10 mouse cellular contexts compared by ENCODE assay signal in genomic region chr7:63926492-63926891, GRCm38 (mm10). TPM values are rescaled to one million over a fixed set of nuclear protein-coding genes. Genes with fewer than 3 reads are reported as not detected.
DNase-seq lines count a peak whose midpoint lies in the region; ATAC-seq and TF ChIP-seq lines count a peak whose summit lies in the region.
"Had no signal": no experiment of that assay in that cellular context is flagged by ENCODE, and none has a peak within 500 bp of the region (broad histone marks: within the 10 kb centered on the region; RNA-seq: fewer than 3 reads in every experiment).

No protein-coding gene starts in this region.

- 87% methylated on average over 3 of the region's 3 CpGs for WGBS in hindbrain, embryonic 13.5 days
- 78% methylated on average over 3 of the region's 3 CpGs for WGBS in hindbrain, embryonic 14.5 days
- 89% methylated on average over 3 of the region's 3 CpGs for WGBS in lung, embryonic 16.5 days

- H3K4me2 ChIP-seq in hindbrain, embryonic 13.5 days, result no peak overlapping the region
- no peak overlapping the region for H3K4me2 ChIP-seq in hindbrain, embryonic 14.5 days (replicated peaks)
- H3K4me2 ChIP-seq in lung, embryonic 16.5 days (ENCODE audit: low read depth, low read length), result no peak overlapping the region
- H3K4me2 ChIP-seq in myocyte (ENCODE audit: low read depth), result peak overlapping the region; percentile 86

- H3K27me3 ChIP-seq in hindbrain, embryonic 13.5 days, result no peaks in the 10 kb centered on the region
- no peaks in the 10 kb centered on the region for H3K27me3 ChIP-seq in hindbrain, embryonic 14.5 days (ENCODE audit: control insufficient read depth, insufficient read depth, low read length)
- H3K27me3 ChIP-seq in lung, embryonic 16.5 days (ENCODE audit: control insufficient read depth, insufficient read depth, low read depth, low read length), result no peaks in the 10 kb centered on the region
- no peaks in the 10 kb centered on the region for H3K27me3 ChIP-seq in myocyte (ENCODE audit: control insufficient read depth, insufficient read depth, insufficient read length)

- no peak overlapping the region for H3ac ChIP-seq in myocyte (ENCODE audit: control insufficient read depth, insufficient read length)

- H3K27ac ChIP-seq in hindbrain, embryonic 13.5 days, result peak overlapping the region; percentile 49; the same call in 1 of the 2 replicates
- H3K27ac ChIP-seq in hindbrain, embryonic 14.5 days, result no peak overlapping the region
- peak overlapping the region; percentile 32 for H3K27ac ChIP-seq in lung, embryonic 16.5 days (ENCODE audit: low read length)

- no peaks in the 10 kb centered on the region for H3K9me3 ChIP-seq in hindbrain, embryonic 13.5 days
- H3K9me3 ChIP-seq in hindbrain, embryonic 14.5 days (ENCODE audit: control insufficient read depth, low read length), result no peaks in the 10 kb centered on the region
- H3K9me3 ChIP-seq in lung, embryonic 16.5 days (ENCODE audit: control insufficient read depth, low read length), result no peaks in the 10 kb centered on the region

- DNase-seq in hindbrain, embryonic 14.5 days (ENCODE audit: low spot score), result no peak
- no peak for DNase-seq in lung, postnatal 4 days
- DNase-seq in cerebellum, adult 9-11 months, result peak; percentile 75
- no peak for DNase-seq in adipocyte (ENCODE audit: low spot score)
- no peak for DNase-seq in thymus, postnatal 14 days
- DNase-seq: thymus, postnatal 4 days had no signal

- peaks cover 90% of the 10 kb centered on the region for H3K79me2 ChIP-seq in myocyte (ENCODE audit: control insufficient read depth, insufficient read depth)

- no peaks in the 10 kb centered on the region for H3K36me3 ChIP-seq in hindbrain, embryonic 13.5 days
- H3K36me3 ChIP-seq in hindbrain, embryonic 14.5 days (replicated peaks; ENCODE audit: control insufficient read depth, insufficient read depth), result no peaks in the 10 kb centered on the region
- H3K36me3 ChIP-seq in lung, embryonic 16.5 days (ENCODE audit: control insufficient read depth, insufficient read depth, low read length), result no peaks in the 10 kb centered on the region
- no peaks in the 10 kb centered on the region for H3K36me3 ChIP-seq in myocyte (ENCODE audit: control insufficient read depth, insufficient read depth)

- no peak overlapping the region for H3K9ac ChIP-seq in hindbrain, embryonic 13.5 days
- H3K9ac ChIP-seq in hindbrain, embryonic 14.5 days, result no peak overlapping the region
- no peak overlapping the region for H3K9ac ChIP-seq in lung, embryonic 16.5 days (ENCODE audit: low read length)

- peaks cover 56% of the 10 kb centered on the region for H3K4me1 ChIP-seq in hindbrain, embryonic 13.5 days (replicated peaks)
- peaks cover 33% of the 10 kb centered on the region for H3K4me1 ChIP-seq in hindbrain, embryonic 14.5 days (replicated peaks; ENCODE audit: control insufficient read depth, insufficient read depth, low read length)
- peaks cover 36% of the 10 kb centered on the region for H3K4me1 ChIP-seq in lung, embryonic 16.5 days (replicated peaks; ENCODE audit: control insufficient read depth, insufficient read depth, low read length)

- no peak overlapping the region for H3K4me3 ChIP-seq in hindbrain, embryonic 13.5 days
- no peak overlapping the region for H3K4me3 ChIP-seq in hindbrain, embryonic 14.5 days (replicated peaks; ENCODE audit: low read length)
- H3K4me3 ChIP-seq in lung, embryonic 16.5 days (ENCODE audit: low read length), result no peak overlapping the region
- no peak overlapping the region for H3K4me3 ChIP-seq in myocyte

- no peak for TF ChIP-seq POLR2A in myocyte (IDR thresholded peaks at IDR 0.05; ENCODE audit: insufficient read length, low read depth)

- no peak for ATAC-seq in hindbrain, embryonic 13.5 days (ENCODE audit: low FRiP score)
- ATAC-seq in hindbrain, embryonic 14.5 days (ENCODE audit: low FRiP score), result no peak
- no peak for ATAC-seq in lung, embryonic 16.5 days (ENCODE audit: low read depth)

TF ChIP-seq in myocyte, 11 proteins besides CTCF, POLR2A, EP300 and RAD21:
- TF ChIP-seq TCF12 (IDR thresholded peaks at IDR 0.05; ENCODE audit: insufficient read depth, poor library complexity, severe bottlenecking) (no peak), POLR2AphosphoS2 (IDR thresholded peaks at IDR 0.05; ENCODE audit: insufficient read length, low read depth) (no peak), CEBPB (IDR thresholded peaks at IDR 0.05; ENCODE audit: insufficient read depth, poor library complexity, severe bottlenecking) (no peak), USF1 (IDR thresholded peaks at IDR 0.05; ENCODE audit: low read depth) (no peak), REST (IDR thresholded peaks at IDR 0.05; ENCODE audit: insufficient read depth, insufficient read length) (no peak), MYOD1 (IDR thresholded peaks at IDR 0.05; ENCODE audit: control insufficient read depth in 1 of 3, insufficient read length in 2 of 3, low read depth in 2 of 3) (no peak), SRF (IDR thresholded peaks at IDR 0.05; ENCODE audit: control insufficient read depth, insufficient read length, low read depth) (no peak), TCF3 (IDR thresholded peaks at IDR 0.05; ENCODE audit: insufficient read length, low read depth) (no peak), MYOG (IDR thresholded peaks at IDR 0.05; ENCODE audit: control insufficient read depth in 1 of 3, insufficient read depth in 1 of 3, insufficient read length in 2 of 3, low read depth in 2 of 3) (no peak), MAX (IDR thresholded peaks at IDR 0.05; ENCODE audit: low read depth) (no peak), E2F4 (IDR thresholded peaks at IDR 0.05; ENCODE audit: insufficient read depth) (no peak)

RNA-seq across cellular contexts. Expression of gene E030018B13Rik, which starts 9.8 kb away (rescaled TPM):
- polyA plus RNA-seq in hindbrain, embryonic 13.5 days (2015; fragmentation: Nextera tagmentation; extraction: Ambion mirVana), result 0.19 TPM in 1 of 2 replicates, not detected in the other
- not detected in 2 replicates for polyA plus RNA-seq in hindbrain, embryonic 14.5 days (2014; fragmentation: Nextera tagmentation; extraction: Ambion mirVana)
- not detected in 2 replicates for polyA plus RNA-seq in lung, embryonic 16.5 days (2015; fragmentation: Nextera tagmentation; extraction: Ambion mirVana)
- 0.17 TPM for polyA plus RNA-seq in myocyte (2012; fragmentation: generic; extraction: Trizol)
- polyA plus RNA-seq: midbrain, postnatal 0 days had no signal

RNA-seq across cellular contexts. Expression of gene Klf13, which starts 12.2 kb away (rescaled TPM):
- 25.7 and 26.9 TPM in 2 replicates for polyA plus RNA-seq in hindbrain, embryonic 13.5 days (2015; fragmentation: Nextera tagmentation; extraction: Ambion mirVana)
- 25.2 and 25.4 TPM in 2 replicates for polyA plus RNA-seq in hindbrain, embryonic 14.5 days (2014; fragmentation: Nextera tagmentation; extraction: Ambion mirVana)
- 39.0 and 40.1 TPM in 2 replicates for polyA plus RNA-seq in lung, embryonic 16.5 days (2015; fragmentation: Nextera tagmentation; extraction: Ambion mirVana)
- polyA plus RNA-seq in myocyte (2012; fragmentation: generic; extraction: Trizol), result 30.4 TPM
